Mouse (Mus musculus) midbrain, embryonic 13.5 days (tissue): ENCODE data around the gene Ccnd2. TPM values are rescaled to one million over a fixed set of nuclear protein-coding genes. Genes with fewer than 3 reads are reported as not detected.

Source experiments
- ATAC-seq: fragments of 200-750 bp; cut with Nextera tagmentation; 2 replicates; pipeline ENCODE4 v1.8.0; 2017; ENCODE audit warnings: mild to moderate bottlenecking, moderate TSS enrichment, moderate library complexity
- H3K27ac ChIP-seq: fragments of 300-500 bp; sonication (generic); 2 replicates; pipeline ENCODE4 v1.5.1; 2015; ENCODE audit warnings: inconsistent platforms, mild to moderate bottlenecking, moderate library complexity
- H3K27me3 ChIP-seq: fragments of 300-500 bp; sonication (generic); 2 replicates; pipeline ENCODE4 v1.6.1; 2015; ENCODE audit warnings: mild to moderate bottlenecking, inconsistent platforms
- H3K36me3 ChIP-seq: fragments of 300-500 bp; sonication (generic); 2 replicates; pipeline ENCODE4 v1.6.1; 2015; ENCODE audit warnings: mild to moderate bottlenecking, inconsistent platforms
- H3K4me1 ChIP-seq: fragments of 300-500 bp; sonication (generic); replicated peaks from 2 replicates; pipeline ENCODE4 v1.6.1; 2015; ENCODE audit warnings: inconsistent platforms
- H3K4me2 ChIP-seq: fragments of 300-500 bp; sonication (generic); replicated peaks from 2 replicates; pipeline ENCODE4 v1.6.1; 2015; ENCODE audit warnings: moderate library complexity, mild to moderate bottlenecking, inconsistent platforms
- H3K4me3 ChIP-seq: fragments of 300-500 bp; sonication (generic); replicated peaks from 2 replicates; pipeline ENCODE4 v1.5.1; 2015; ENCODE audit warnings: mild to moderate bottlenecking, inconsistent platforms
- H3K9ac ChIP-seq: fragments of 300-500 bp; sonication (generic); replicated peaks from 2 replicates; pipeline ENCODE4 v1.6.1; 2015; ENCODE audit warnings: mild to moderate bottlenecking, inconsistent platforms
- H3K9me3 ChIP-seq: fragments of 300-500 bp; sonication (generic); 2 replicates; pipeline ENCODE4 v1.6.1; 2016; ENCODE audit warnings: mild to moderate bottlenecking, inconsistent platforms
- WGBS: fragments of 180-500 bp; shearing (Covaris S2); methylation state at CpG from one replicate; pipeline ENCODE4 v1.1.7; 2015; 5-methylcytosine and 5-hydroxymethylcytosine counted together
- polyA plus RNA-seq: library from polyadenylated mRNA; unstranded; fragments of >200 nt; fragmentation: Nextera tagmentation; extraction: Ambion mirVana; gene quantifications from 2 replicates; pipeline ENCODE4 v1.2.1, GENCODE M21; 2015

Ccnd2 gene
- polyA plus RNA-seq, 1 experiment from 2014 or later = 837 TPM

DNA sequence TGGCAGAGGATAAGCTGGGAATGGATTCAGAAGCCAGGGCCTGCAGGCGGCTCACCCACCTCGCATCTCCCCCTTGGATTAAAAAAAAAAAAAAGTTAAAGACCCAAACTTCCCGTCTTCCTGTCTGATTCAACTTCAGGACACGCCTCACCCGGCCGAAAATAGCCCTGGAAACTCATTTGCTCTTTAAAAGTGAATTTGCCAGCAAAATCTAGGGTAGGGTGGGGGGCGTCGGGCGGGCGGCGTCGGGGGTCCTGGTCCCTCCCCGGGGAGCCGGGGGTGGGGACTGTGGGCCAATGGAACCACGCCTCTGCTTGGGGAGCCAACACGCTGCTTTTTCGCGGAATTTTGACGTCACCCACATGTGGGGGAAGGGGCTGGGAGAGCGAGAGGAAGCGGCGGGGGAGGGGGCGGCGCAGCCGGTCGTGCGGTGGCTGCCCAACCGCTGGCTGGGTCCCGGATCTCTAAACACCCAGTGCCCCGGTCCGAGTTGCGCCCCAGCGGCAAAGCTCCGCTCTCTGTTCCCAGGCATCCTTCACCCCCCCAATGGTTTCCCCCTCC is 2.8 kb upstream of the Ccnd2 start:
- Histone ChIP-seq H3K27ac (no peak overlapping the region), H3K27me3 (peaks cover 78% of the 10 kb centered on the region)

DNA sequence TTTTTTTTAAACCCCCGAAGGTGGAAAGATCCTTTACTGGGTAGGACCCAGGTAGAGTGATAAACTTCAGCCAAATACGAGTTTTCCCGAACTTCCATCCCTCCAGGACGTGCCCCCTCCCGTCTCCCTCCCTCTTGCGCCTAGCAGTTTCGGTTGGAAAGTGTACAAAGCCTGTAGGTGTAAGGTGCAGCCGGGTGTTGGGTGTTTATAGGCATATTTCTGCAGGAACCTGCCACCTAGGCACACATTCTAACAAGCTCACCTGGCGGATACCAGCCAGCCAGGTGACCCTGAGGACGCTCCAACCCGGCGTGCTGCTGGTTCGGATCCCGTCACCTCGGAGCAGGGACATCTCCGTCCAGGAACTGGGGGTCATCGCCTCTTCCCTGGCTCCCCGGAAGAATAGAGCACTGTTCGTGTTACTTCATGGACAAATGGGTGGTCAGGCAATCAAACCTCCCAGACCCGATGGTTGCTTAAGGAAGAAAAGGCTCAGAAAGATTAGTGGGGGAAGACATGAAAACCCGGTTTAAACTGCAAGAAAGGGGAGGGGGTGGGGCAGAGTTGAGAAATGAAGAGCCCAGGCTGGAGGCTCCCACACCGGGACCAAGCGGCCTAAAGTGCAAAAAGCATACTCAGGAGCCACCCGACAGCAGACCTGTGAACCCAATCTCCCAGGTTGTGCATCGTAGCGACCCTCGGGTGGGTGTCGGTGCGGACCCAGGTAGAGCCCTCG is 2.1 kb upstream of the Ccnd2 start:
- Histone ChIP-seq H3K4me2 (peak overlapping the region; percentile 96), H3K27ac (no peak overlapping the region), H3K36me3 (no peaks in the 10 kb centered on the region), H3K4me1 (peaks cover 62% of the 10 kb centered on the region), H3K27me3 (peaks cover 74% of the 10 kb centered on the region), H3K9me3 (no peaks in the 10 kb centered on the region), H3K4me3 (peak overlapping the region; percentile 55), H3K9ac (no peak overlapping the region)
- under 1% methylated on average over 30 of the region's 30 CpGs for WGBS
- no peak for ATAC-seq

More for the DNA sequence above, 2.8 kb upstream of the Ccnd2 start:
- ATAC-seq = no peak
- no peaks in the 10 kb centered on the region for H3K9me3 ChIP-seq
- peak overlapping the region; percentile 96 for H3K4me2 ChIP-seq
- no peaks in the 10 kb centered on the region for H3K36me3 ChIP-seq
- peak overlapping the region; percentile 55 for H3K4me3 ChIP-seq
- no peak overlapping the region; the same call in 1 of the 2 replicates for H3K9ac ChIP-seq
- H3K4me1 ChIP-seq = peaks cover 56% of the 10 kb centered on the region
- under 1% methylated on average over 33 of the region's 34 CpGs for WGBS

DNA sequence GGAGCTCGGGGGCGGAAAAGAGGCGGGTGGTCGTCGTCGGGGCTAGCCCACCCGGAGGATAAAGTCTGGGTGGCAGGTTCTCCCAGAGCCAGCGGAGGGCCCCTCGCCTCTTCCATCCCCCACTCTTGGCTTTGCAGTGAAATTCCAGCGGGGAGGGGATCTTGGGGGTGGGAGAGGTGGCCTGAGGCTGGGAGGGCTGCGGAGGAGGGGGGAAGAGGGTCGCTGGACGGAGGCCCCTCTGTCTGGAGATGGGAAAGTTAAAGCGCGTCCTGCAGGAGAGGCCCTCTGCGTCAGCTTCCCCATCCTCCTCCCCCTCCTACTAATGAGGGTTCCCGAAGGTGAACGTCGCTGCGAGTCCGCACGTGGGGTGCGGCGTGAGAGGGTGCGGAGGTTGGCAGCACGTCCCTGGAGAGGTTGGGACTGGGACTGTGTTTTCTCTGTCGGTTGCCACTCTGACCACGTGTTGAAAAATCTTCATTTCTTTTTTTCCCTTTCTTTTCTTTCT is 1.4 kb upstream of the Ccnd2 start:
- Histone ChIP-seq H3K27me3 (peaks cover 73% of the 10 kb centered on the region), H3K4me2 (peak overlapping the region; percentile 96), H3K9ac (no peak overlapping the region; the same call in 1 of the 2 replicates), H3K4me1 (peaks cover 68% of the 10 kb centered on the region), H3K4me3 (peak overlapping the region; percentile 55), H3K27ac (no peak overlapping the region), H3K36me3 (no peaks in the 10 kb centered on the region), H3K9me3 (no peaks in the 10 kb centered on the region)
- no peak for ATAC-seq
- under 1% methylated on average over 28 of the region's 28 CpGs for WGBS

DNA sequence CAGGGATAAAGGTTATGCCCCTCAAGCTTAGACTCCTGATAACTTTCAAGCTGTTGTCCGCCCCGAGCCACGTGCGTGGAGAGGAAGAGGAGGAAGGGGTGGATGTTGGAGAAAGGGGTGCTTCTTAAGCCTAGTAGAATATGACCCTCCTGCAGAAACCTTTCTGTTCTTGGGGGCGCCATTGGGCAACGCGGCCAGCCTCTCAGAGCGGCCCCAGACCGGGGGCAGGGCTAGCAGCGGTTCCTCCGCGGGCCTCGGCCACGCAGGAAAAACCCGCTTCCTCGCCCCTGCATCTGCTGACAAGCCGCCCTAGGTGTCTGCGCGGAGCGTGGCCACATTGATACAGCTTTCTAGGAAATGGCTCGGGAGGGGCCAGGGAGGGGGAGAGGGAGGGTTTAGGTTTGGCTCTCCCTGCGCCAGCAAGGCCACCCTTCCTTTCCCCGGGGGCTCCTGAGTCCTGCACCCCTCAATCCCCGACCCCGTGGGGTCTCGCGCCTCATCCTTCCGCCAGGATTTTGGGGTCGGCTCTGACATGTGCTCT is 358 bp downstream of the Ccnd2 start:
- Histone ChIP-seq H3K4me1 (peaks cover 78% of the 10 kb centered on the region), H3K9ac (peak overlapping the region; percentile 59), H3K4me3 (peak overlapping the region; percentile 55), H3K9me3 (no peaks in the 10 kb centered on the region), H3K27me3 (peaks cover 56% of the 10 kb centered on the region), H3K36me3 (0 out of 2 replicates have a peak, but pooled peaks cover under 1% of the 10 kb centered on the region), H3K4me2 (peak overlapping the region; percentile 96), H3K27ac (peak overlapping the region; percentile 65)
- ATAC-seq = peak; percentile 5; the same call in 1 of the 2 replicates
- WGBS = 1% methylated on average over 27 of the region's 29 CpGs

DNA sequence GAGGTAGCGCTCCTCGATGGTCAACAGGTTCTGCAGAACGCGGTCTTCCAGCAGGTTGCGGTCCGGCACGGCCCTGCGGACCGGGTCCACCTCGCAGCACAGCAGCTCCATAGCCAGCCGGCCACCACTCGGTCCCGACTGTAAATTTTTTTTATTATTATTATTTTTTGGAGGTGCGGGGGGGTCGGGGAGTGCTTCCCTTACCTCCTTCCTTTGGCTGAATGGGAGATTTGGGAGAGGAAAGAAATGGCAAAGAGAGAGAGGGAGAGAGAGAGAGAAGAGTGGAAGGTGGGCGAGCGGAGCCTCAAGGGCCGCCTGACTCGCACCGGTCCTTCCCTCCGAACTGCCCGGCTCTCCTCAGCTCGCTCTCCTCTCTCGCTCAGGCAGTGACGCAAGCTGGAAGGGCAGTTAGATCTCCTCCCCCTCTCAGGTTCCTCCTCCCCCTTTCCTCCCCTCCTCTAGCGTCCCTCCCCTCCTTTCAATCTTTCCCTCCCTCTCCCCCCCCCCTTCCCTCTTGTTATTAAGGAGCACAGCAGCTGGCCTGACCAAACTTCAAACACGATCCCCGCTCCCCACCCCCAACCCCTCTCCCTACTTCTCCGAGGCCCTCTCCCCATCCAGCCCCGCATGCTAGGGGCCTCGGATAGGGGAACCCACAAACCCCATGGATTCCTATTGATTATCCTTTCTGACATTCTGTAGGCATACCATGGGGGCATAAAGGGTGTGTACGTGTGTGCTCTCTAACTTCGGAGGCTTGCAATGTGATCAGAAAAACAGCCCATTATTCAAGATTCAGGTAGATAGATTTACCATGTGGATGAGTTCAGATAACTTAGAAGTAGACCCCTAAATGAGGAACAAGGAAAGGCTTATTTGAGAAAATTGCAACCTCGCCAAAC is 1.1 kb downstream of the Ccnd2 start:
- under 1% methylated on average over 34 of the region's 34 CpGs for WGBS
- H3K27me3 ChIP-seq = peaks cover 52% of the 10 kb centered on the region

DNA sequence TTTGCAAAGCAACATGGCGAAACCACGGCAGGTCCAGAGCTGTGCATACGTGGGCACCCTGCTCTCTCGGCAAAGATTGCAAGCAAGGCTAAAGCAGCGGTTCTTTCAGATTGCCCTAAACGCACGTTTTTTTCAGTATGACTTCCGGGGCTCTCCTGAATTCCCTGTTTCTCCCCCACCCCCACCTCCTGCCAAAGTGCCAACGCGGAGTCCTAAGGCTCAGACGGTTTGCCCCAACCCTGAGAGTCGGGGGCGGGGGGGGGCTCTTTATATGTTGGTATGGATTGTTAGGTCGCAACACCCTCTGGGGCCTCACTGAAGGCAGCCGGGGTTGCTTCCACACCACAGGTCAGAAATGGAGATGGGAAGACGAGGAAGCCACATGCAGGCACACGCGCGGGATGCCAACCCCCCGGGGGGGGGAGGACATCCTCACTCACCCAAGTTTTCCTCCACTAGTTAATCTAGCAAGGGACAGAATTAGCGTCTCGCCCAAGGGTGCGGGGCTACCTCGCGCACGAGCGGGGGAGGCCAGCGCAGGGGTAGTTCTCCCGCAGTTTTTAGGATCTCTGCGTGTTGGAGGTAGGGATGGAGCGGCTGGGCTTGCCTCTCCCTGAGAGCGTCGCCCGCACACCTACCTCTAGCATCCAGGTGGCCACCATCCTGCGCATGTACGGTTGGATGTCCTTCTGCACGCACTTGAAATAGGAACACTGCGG is 1.9 kb downstream of the Ccnd2 start:
- peak overlapping the region; percentile 83 for H3K9ac ChIP-seq
- peak overlapping the region; percentile 58 for H3K27ac ChIP-seq
- WGBS = under 1% methylated on average over 38 of the region's 38 CpGs
- H3K36me3 ChIP-seq = peaks cover 11% of the 10 kb centered on the region; the same call in 1 of the 2 replicates
- H3K4me1 ChIP-seq = peaks cover 82% of the 10 kb centered on the region
- peak overlapping the region; percentile 96 for H3K4me2 ChIP-seq
- H3K9me3 ChIP-seq = no peaks in the 10 kb centered on the region
- peak overlapping the region; percentile 55 for H3K4me3 ChIP-seq
- H3K27me3 ChIP-seq = peaks cover 44% of the 10 kb centered on the region
- ATAC-seq = no peak

More for the DNA sequence above, 1.1 kb downstream of the Ccnd2 start:
- H3K9ac ChIP-seq = peak overlapping the region; percentile 83
- H3K27ac ChIP-seq = peak overlapping the region; percentile 65
- peaks cover 8% of the 10 kb centered on the region; the same call in 1 of the 2 replicates for H3K36me3 ChIP-seq
- H3K9me3 ChIP-seq = no peaks in the 10 kb centered on the region
- peak overlapping the region; percentile 96 for H3K4me2 ChIP-seq
- ATAC-seq = peak; percentile 55
- peak overlapping the region; percentile 55 for H3K4me3 ChIP-seq
- H3K4me1 ChIP-seq = peaks cover 85% of the 10 kb centered on the region

DNA sequence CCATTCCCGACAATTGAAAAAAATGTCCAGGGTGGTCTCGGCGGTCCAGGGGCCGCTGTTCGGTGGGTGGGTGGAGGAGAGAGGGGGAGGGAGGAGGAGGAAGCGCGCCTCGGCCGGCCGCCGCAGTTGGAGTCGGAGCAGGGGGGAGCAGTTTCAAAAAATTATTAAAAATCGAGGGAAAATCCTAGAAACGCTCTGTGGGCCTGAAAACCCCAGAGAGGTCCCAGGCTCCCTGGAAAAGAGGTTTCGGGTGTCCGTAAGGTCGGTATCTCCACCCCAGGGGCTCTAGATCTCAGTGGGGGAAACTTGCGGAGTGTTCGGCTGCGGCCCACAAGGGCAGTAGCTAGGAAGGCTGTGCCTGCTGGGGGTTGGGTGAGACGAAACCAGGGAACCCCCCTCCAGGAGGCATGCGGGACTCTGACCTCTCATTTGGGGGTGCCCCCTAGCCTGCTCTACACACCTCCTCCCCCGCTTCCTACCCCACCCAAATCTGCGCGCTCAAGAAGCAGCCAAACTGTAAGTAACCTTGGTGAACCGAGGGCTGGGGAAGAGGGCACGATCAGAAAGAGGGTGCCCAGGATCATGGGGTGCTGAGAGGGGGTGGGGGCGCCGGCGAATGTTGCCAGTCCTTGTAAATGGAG is 2.6 kb downstream of the Ccnd2 start:
- Histone ChIP-seq H3K36me3 (peaks cover 12% of the 10 kb centered on the region), H3K4me2 (peak overlapping the region; percentile 96), H3K4me3 (peak overlapping the region; percentile 55), H3K9me3 (no peaks in the 10 kb centered on the region), H3K4me1 (peaks cover 79% of the 10 kb centered on the region), H3K27me3 (peaks cover 39% of the 10 kb centered on the region), H3K9ac (peak overlapping the region; percentile 83), H3K27ac (peak overlapping the region; percentile 52; the same call in 1 of the 2 replicates)
- ATAC-seq = no peak
- 0% methylated on average over 30 of the region's 30 CpGs for WGBS

DNA sequence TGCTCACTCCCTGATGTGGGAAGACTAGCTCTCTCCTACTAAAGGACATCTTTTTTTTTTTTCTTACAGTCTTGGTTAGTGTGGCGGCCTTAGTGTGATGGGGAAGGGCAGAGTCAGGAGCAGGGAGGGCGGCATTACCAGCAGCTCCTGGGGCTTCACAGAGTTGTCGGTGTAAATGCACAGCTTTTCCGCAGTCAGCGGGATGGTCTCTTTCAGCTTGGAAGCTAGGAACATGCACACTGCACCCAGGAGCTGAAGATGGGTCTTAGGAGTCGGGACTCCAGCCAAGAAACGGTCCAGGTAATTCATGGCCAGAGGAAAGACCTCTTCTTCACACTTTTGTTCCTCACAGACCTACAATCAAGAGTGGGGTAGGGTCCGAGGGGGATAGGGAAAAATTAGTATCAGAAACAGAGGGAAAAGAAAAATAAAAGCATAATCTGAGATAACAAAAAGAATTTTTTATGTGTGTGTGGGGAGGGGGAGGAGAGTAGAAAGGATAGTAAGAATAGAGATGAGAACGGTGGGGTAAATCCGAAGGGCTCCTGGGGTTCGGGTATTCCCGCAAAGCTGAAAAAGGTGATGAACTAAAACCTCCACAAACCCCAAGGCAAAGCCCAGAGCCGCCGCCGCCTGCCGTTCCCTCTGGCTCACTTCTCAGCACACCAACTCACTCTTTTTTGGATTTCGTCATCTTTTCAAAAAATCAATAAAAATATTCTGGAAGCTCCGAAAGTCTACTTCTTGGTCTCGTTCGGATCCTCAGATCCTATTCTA is 3.3 kb downstream of the Ccnd2 start:
- Histone ChIP-seq H3K4me3 (peak overlapping the region; percentile 55), H3K27me3 (peaks cover 32% of the 10 kb centered on the region), H3K9me3 (no peaks in the 10 kb centered on the region), H3K4me2 (peak overlapping the region; percentile 96), H3K4me1 (peaks cover 79% of the 10 kb centered on the region), H3K36me3 (peaks cover 18% of the 10 kb centered on the region), H3K9ac (peak overlapping the region; percentile 83), H3K27ac (0 out of 2 replicates have a peak overlapping the region, but pooled peaks have one; percentile 52)
- ATAC-seq = no peak
- 3% methylated on average over 20 of the region's 20 CpGs for WGBS

DNA sequence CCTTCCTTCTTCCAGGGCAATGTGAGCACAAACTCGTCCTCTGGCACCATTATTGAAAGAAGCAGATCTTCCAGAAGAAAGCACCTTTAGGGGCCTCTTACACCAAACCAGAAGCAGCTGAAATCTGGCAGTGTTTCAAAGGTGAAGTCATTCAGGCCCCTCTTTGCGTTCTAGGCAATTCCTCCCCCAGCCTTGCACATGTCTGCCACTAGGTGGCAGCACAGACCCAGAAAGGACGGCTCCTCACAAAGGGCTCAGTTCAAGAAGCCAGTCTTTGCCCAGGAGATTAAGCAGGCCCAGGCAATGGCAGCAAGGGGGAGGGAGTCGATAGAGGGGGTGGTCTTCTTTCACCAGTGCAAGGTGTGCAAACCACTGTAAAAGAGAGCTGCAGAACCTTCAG is 4.3 kb downstream of the Ccnd2 start:
- peaks cover 77% of the 10 kb centered on the region for H3K4me1 ChIP-seq
- peak overlapping the region; percentile 55 for H3K4me3 ChIP-seq
- WGBS = 0% methylated on average over 4 of the region's 4 CpGs
- H3K9ac ChIP-seq = 0 out of 2 replicates have a peak overlapping the region, but pooled peaks have one; percentile 83
- no peaks in the 10 kb centered on the region for H3K9me3 ChIP-seq
- H3K4me2 ChIP-seq = peak overlapping the region; percentile 96
- H3K27me3 ChIP-seq = peaks cover 21% of the 10 kb centered on the region
- ATAC-seq = peak; percentile 18; the same call in 1 of the 2 replicates
- peak overlapping the region; percentile 30; the same call in 1 of the 2 replicates for H3K27ac ChIP-seq
- H3K36me3 ChIP-seq = peaks cover 18% of the 10 kb centered on the region
